Mouse (Mus musculus): ENCODE data around the gene Tbck. TPM values are rescaled to one million over a fixed set of nuclear protein-coding genes. Genes with fewer than 3 reads are reported as not detected.

Gene Tbck
- total RNA-seq, 2 experiments from 2014 or later = 34.0 to 36.8 TPM

DNA sequence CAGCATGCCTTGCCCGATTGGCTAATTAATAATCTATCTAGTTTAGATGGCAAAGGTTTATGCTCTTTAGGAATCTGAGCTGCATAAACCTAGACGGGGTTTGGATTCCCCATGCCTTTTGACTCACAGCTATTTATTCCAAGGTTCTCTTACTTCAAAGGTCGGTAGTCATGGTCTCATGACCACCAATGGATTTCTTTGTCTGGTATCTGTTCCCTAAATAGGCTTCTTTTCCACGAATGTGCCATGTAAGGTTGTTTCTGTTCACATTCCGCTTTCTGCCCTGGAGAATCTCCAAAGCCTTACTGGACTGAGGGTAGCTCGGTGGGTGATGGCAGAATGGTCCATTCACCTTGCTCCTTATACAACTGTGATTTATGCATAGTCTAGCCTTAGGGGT, 186.1 kb downstream of the Tbck start:
- TF ChIP-seq CTCF (conservative IDR thresholded peaks at IDR 0.05) = no peak
- Histone ChIP-seq H3K27ac (peak overlapping the region; percentile 51; the same call in 1 of the 2 replicates), H3K4me3 (no peak overlapping the region)
- DNase-seq (ENCODE audit: low spot score in 2 of 2) = no peak

- H3K4me3 ChIP-seq = no peak overlapping the region
- no peak overlapping the region for H3K27ac ChIP-seq
- DNase-seq (ENCODE audit: low spot score in 2 of 2) = no peak
- no peak for TF ChIP-seq CTCF (conservative IDR thresholded peaks at IDR 0.05)
Measured at GRCm38 (mm10) chr3:132871318-132871904, 187.5 kb downstream of the Tbck start.

GRCm38 (mm10) chr3:132873251-132873650, 189.3 kb downstream of the Tbck start:
- H3K4me3 ChIP-seq = no peak overlapping the region
- H3K27ac ChIP-seq = no peak overlapping the region
- no peak for DNase-seq (ENCODE audit: low spot score in 2 of 2)
- TF ChIP-seq CTCF (conservative IDR thresholded peaks at IDR 0.05) = no peak

DNA sequence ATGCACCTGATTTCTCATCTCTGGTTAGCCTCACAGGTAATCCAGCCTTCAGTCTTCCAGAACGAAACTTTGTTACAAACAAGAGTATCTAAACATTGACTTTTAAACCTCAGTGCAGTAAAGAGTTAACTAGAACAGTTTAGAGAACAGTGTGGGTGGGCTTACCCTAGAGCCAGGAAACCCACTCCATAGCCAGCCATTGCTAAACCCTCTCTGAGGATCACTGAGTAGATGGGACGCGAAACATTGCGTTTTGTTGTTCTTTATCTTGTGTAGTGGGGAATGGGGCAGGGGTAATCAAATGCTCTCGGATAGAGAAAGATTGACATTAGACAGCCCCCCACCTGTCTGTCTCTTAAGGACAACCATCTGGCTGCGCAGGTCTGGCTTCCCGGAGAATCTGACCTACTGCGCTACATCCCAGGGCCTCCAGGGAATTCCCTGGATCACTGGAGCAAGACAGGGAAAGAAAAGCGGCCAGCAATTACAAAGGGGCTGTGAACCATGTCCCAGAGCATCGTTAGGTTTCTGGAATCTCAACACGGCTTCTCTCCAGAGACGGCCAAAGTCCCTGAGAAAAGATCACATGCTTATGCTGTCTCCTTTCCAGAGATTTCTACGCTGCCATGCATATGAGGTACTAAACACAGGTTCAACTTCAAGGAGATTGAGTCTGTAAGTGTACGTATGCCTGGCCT, 192.2 kb downstream of the Tbck start:
- no peak overlapping the region for H3K4me3 ChIP-seq
- TF ChIP-seq CTCF (conservative IDR thresholded peaks at IDR 0.05) = no peak
- no peak for DNase-seq (ENCODE audit: low spot score in 2 of 2)

GRCm38 (mm10) chr3:132876933-132877676, 193.2 kb downstream of the Tbck start:
- DNase-seq (ENCODE audit: low spot score in 2 of 2) = no peak
- Histone ChIP-seq H3K4me3 (no peak overlapping the region), H3K27ac (no peak overlapping the region)
- TF ChIP-seq CTCF (conservative IDR thresholded peaks at IDR 0.05) = no peak

More for the DNA sequence above, 192.2 kb downstream of the Tbck start:
- H3K27ac ChIP-seq = no peak overlapping the region

GRCm38 (mm10) chr3:132880361-132880760, 196.4 kb downstream of the Tbck start:
- Histone ChIP-seq H3K4me3 (no peak overlapping the region), H3K27ac (no peak overlapping the region)
- no peak for DNase-seq (ENCODE audit: low spot score in 2 of 2)
- TF ChIP-seq CTCF (conservative IDR thresholded peaks at IDR 0.05) = no peak

GRCm38 (mm10) chr3:132880826-132881225, 196.9 kb downstream of the Tbck start:
- Histone ChIP-seq H3K4me3 (no peak overlapping the region; the same call in 1 of the 2 replicates), H3K27ac (no peak overlapping the region)
- TF ChIP-seq CTCF (conservative IDR thresholded peaks at IDR 0.05) = no peak
- no peak for DNase-seq (ENCODE audit: low spot score in 2 of 2)

- H3K27ac ChIP-seq = no peak overlapping the region
- H3K4me3 ChIP-seq = no peak overlapping the region
- no peak for DNase-seq (ENCODE audit: low spot score in 2 of 2)
- TF ChIP-seq CTCF (conservative IDR thresholded peaks at IDR 0.05) = no peak
Measured at GRCm38 (mm10) chr3:132883256-132883655, 199.3 kb downstream of the Tbck start.

GRCm38 (mm10) chr3:132884459-132884858, 200.5 kb downstream of the Tbck start:
- Histone ChIP-seq H3K4me3 (no peak overlapping the region), H3K27ac (no peak overlapping the region)
- no peak for DNase-seq (ENCODE audit: low spot score in 2 of 2)
- TF ChIP-seq CTCF (conservative IDR thresholded peaks at IDR 0.05) = no peak

GRCm38 (mm10) chr3:132886419-132887050, 202.6 kb downstream of the Tbck start:
- H3K27ac ChIP-seq = no peak overlapping the region
- H3K4me3 ChIP-seq = no peak overlapping the region
- DNase-seq (ENCODE audit: low spot score in 2 of 2) = no peak
- TF ChIP-seq CTCF (conservative IDR thresholded peaks at IDR 0.05) = no peak

GRCm38 (mm10) chr3:132887074-132887848, 203.3 kb downstream of the Tbck start:
- Histone ChIP-seq H3K27ac (no peak overlapping the region), H3K4me3 (no peak overlapping the region)
- DNase-seq (ENCODE audit: low spot score in 2 of 2) = no peak
- TF ChIP-seq CTCF (conservative IDR thresholded peaks at IDR 0.05) = no peak

Other genes with a start within 250 kb of the Tbck start
- not detected for gene Gimd1, start 54.3 kb upstream of the Tbck start, total RNA-seq (2021)
- gene Aimp1, start 226 bp downstream of the Tbck start, total RNA-seq (2021) = 10 to 100 TPM; 62.7 to 63.1 TPM